Mouse (Mus musculus): ENCODE results near the gene Tmbim6. TPM values are rescaled to one million over a fixed set of nuclear protein-coding genes. Genes with fewer than 3 reads are reported as not detected.

Gene Tmbim6
- polyA plus RNA-seq, 1 experiment from 2014 or later: 246 TPM

- DNase-seq (ENCODE audit: low spot score) (no peak), ATAC-seq (ENCODE audit: insufficient read depth, low FRiP score, low TSS enrichment) (no peak)
- Histone ChIP-seq H3K27me3 (ENCODE audit: control insufficient read depth, insufficient read depth, low read length) (no peaks in the 10 kb centered on the region), H3K9ac (ENCODE audit: low read length) (0 out of 2 replicates have a peak overlapping the region, but pooled peaks have one; percentile 15), H3K27ac (ENCODE audit: low read depth, low read length) (no peak overlapping the region), H3K4me3 (ENCODE audit: low read depth, low read length) (peak overlapping the region; percentile 83), H3K4me1 (ENCODE audit: control insufficient read depth, insufficient read depth, low read length) (peaks cover 7% of the 10 kb centered on the region), H3K36me3 (ENCODE audit: control insufficient read depth, insufficient read depth, low read length) (no peaks in the 10 kb centered on the region), H3K9me3 (ENCODE audit: control insufficient read depth, low read length) (no peaks in the 10 kb centered on the region), H3K4me2 (ENCODE audit: low read depth) (peak overlapping the region; percentile 65)
- 81% methylated on average over 6 of the region's 6 CpGs for WGBS
These were observed 707 bp upstream of the Tmbim6 start for GRCm38 (mm10) chr15:99391975-99392374.

- DNase-seq (ENCODE audit: low spot score): no peak
- no peaks in the 10 kb centered on the region for H3K27me3 ChIP-seq (ENCODE audit: control insufficient read depth, insufficient read depth, low read length)
- peak overlapping the region; percentile 93 for H3K4me2 ChIP-seq (ENCODE audit: low read depth)
- H3K9me3 ChIP-seq (ENCODE audit: control insufficient read depth, low read length): no peaks in the 10 kb centered on the region
- no peak overlapping the region for H3K27ac ChIP-seq (ENCODE audit: low read depth, low read length)
- ATAC-seq (ENCODE audit: insufficient read depth, low FRiP score, low TSS enrichment): peak; percentile 18; the same call in 1 of the 2 replicates
- WGBS: 11% methylated on average over 24 of the region's 24 CpGs
- H3K36me3 ChIP-seq (ENCODE audit: control insufficient read depth, insufficient read depth, low read length): no peaks in the 10 kb centered on the region
- peak overlapping the region; percentile 76 for H3K9ac ChIP-seq (ENCODE audit: low read length)
- peak overlapping the region; percentile 83 for H3K4me3 ChIP-seq (ENCODE audit: low read depth, low read length)
- H3K4me1 ChIP-seq (ENCODE audit: control insufficient read depth, insufficient read depth, low read length): peaks cover 7% of the 10 kb centered on the region
These were observed 937 bp downstream of the Tmbim6 start for GRCm38 (mm10) chr15:99393386-99394252.

DNA sequence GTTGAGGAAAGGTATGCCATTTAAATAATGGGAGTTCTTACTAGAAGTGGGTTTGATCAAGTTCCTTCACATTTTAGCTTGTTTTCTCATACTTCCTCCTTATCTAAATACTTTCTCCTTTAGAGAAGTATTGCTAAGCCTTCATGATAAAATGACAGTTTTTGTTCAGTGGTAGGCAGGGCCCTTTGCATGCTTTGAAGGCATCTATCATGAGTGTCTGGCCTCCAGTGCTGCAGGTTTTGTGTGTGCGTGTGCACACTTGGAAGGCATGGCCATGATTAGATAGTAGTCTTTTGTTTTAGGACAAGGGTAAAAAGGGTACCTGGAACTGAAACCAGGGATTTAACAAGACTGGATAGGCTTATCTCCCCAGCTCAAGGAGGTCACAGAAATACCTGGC, 3.8 kb downstream of the Tmbim6 start:
- no peaks in the 10 kb centered on the region for H3K9me3 ChIP-seq (ENCODE audit: control insufficient read depth, low read length)
- no peaks in the 10 kb centered on the region for H3K27me3 ChIP-seq (ENCODE audit: control insufficient read depth, insufficient read depth, low read length)
- no peak overlapping the region for H3K9ac ChIP-seq (ENCODE audit: low read length)
- no peak overlapping the region for H3K4me2 ChIP-seq (ENCODE audit: low read depth)
- peaks cover 7% of the 10 kb centered on the region for H3K4me1 ChIP-seq (ENCODE audit: control insufficient read depth, insufficient read depth, low read length)
- H3K27ac ChIP-seq (ENCODE audit: low read depth, low read length): no peak overlapping the region
- no peak for DNase-seq (ENCODE audit: low spot score)
- H3K36me3 ChIP-seq (ENCODE audit: control insufficient read depth, insufficient read depth, low read length): no peaks in the 10 kb centered on the region
- no peak overlapping the region for H3K4me3 ChIP-seq (ENCODE audit: low read depth, low read length)
- WGBS: 82% methylated on average over 1 of the region's 1 CpGs
- no peak for ATAC-seq (ENCODE audit: insufficient read depth, low FRiP score, low TSS enrichment)

DNA sequence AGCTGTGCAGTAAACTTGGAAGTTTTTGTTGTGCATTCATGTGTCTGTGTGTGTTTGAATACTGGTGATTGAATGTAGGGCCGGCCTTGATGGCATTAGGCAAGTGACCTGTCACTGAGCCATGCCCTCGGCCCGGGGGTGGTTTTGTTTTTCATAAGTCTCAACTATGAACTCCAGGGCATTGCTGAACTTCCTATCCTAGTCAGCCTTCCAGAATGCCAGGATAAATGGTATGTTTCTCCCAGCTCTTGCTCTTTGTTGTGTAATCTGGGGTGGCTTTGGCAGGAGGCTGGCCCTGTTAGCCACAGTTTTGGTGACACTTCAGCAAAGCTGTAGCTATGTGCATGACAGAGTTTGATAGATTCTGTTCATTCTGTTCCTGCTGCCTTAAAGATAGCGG, 4.2 kb downstream of the Tmbim6 start:
- H3K4me1 ChIP-seq (ENCODE audit: control insufficient read depth, insufficient read depth, low read length): peaks cover 7% of the 10 kb centered on the region
- no peak overlapping the region for H3K9ac ChIP-seq (ENCODE audit: low read length)
- no peaks in the 10 kb centered on the region for H3K36me3 ChIP-seq (ENCODE audit: control insufficient read depth, insufficient read depth, low read length)
- ATAC-seq (ENCODE audit: insufficient read depth, low FRiP score, low TSS enrichment) (no peak), DNase-seq (ENCODE audit: low spot score) (no peak)
- H3K27me3 ChIP-seq (ENCODE audit: control insufficient read depth, insufficient read depth, low read length): no peaks in the 10 kb centered on the region
- H3K27ac ChIP-seq (ENCODE audit: low read depth, low read length): no peak overlapping the region
- no peaks in the 10 kb centered on the region for H3K9me3 ChIP-seq (ENCODE audit: control insufficient read depth, low read length)
- 85% methylated on average over 4 of the region's 4 CpGs for WGBS
- no peak overlapping the region for H3K4me3 ChIP-seq (ENCODE audit: low read depth, low read length)
- H3K4me2 ChIP-seq (ENCODE audit: low read depth): no peak overlapping the region

GRCm38 (mm10) chr15:99397622-99398021, 4.9 kb downstream of the Tmbim6 start:
- 97% methylated on average over 2 of the region's 2 CpGs for WGBS
- H3K4me3 ChIP-seq (ENCODE audit: low read depth, low read length): no peak overlapping the region
- ATAC-seq (ENCODE audit: insufficient read depth, low FRiP score, low TSS enrichment) (no peak), DNase-seq (ENCODE audit: low spot score) (no peak)
- no peaks in the 10 kb centered on the region for H3K27me3 ChIP-seq (ENCODE audit: control insufficient read depth, insufficient read depth, low read length)
- peaks cover 7% of the 10 kb centered on the region for H3K4me1 ChIP-seq (ENCODE audit: control insufficient read depth, insufficient read depth, low read length)
- H3K9me3 ChIP-seq (ENCODE audit: control insufficient read depth, low read length): no peaks in the 10 kb centered on the region
- H3K9ac ChIP-seq (ENCODE audit: low read length): no peak overlapping the region
- H3K36me3 ChIP-seq (ENCODE audit: control insufficient read depth, insufficient read depth, low read length): no peaks in the 10 kb centered on the region
- H3K4me2 ChIP-seq (ENCODE audit: low read depth): no peak overlapping the region
- H3K27ac ChIP-seq (ENCODE audit: low read depth, low read length): no peak overlapping the region

DNA sequence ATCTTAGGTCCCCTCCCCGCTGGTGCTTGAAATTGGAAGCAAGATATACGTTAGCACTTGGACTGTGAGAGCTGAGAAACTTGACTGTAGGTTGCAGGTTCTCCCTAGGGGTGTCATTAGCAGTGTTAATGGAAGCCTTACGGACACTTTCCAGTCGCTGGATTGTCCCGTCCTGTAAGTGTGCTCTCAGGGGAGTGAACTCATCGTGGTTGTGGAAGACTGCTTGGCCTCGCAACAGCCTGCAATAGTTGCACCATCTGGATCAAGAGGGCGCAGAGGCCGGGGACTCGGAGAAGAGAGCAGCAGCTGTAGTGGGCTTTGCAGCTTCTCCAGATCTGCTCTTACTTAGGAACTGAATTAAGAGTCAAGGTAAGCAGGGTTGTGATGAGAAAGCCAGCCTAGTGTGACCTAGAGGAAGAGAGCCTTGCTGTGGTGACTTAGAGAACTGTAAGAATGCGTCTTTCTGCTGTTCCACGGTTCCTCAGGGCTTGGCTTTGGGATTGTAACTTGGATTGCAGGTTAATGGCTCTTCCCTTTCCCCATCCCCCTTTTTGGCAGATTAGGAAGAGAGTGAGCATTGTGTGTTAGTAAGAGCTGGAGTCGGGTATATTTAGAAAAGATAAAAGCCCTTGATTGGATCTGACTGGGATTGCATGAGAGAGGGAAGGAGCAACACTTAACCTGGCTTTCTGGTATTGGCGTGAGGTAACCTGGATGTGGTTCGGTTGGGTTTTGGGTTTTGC, 7.0 kb downstream of the Tmbim6 start:
- H3K4me3 ChIP-seq (ENCODE audit: low read depth, low read length): no peak overlapping the region
- DNase-seq (ENCODE audit: low spot score): no peak
- H3K36me3 ChIP-seq (ENCODE audit: control insufficient read depth, insufficient read depth, low read length): no peaks in the 10 kb centered on the region
- H3K9ac ChIP-seq (ENCODE audit: low read length): no peak overlapping the region
- H3K27ac ChIP-seq (ENCODE audit: low read depth, low read length): no peak overlapping the region
- 83% methylated on average over 15 of the region's 15 CpGs for WGBS
- ATAC-seq (ENCODE audit: insufficient read depth, low FRiP score, low TSS enrichment): no peak
- no peaks in the 10 kb centered on the region for H3K9me3 ChIP-seq (ENCODE audit: control insufficient read depth, low read length)
- H3K27me3 ChIP-seq (ENCODE audit: control insufficient read depth, insufficient read depth, low read length): no peaks in the 10 kb centered on the region
- no peak overlapping the region for H3K4me2 ChIP-seq (ENCODE audit: low read depth)
- H3K4me1 ChIP-seq (ENCODE audit: control insufficient read depth, insufficient read depth, low read length): peaks cover 3% of the 10 kb centered on the region

DNA sequence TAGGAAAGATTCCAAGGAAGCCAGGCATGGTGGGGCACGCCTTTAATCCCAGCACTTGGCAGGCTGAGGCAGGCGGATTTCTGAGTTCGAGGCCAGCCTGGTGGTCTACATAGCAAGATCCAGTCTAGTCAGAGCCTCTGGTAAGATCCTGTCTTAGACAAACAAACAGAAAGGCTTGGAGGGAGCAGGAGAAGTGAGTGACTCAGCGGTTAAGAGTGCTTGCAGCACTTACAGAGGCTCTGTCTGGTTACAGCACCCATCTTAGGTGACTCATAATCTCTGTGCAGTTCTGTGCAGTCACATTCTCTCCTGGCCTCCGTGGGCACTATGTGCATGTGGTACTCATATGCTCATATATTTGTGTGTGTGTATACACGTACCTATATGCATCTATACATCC, 7.9 kb downstream of the Tmbim6 start:
- ATAC-seq (ENCODE audit: insufficient read depth, low FRiP score, low TSS enrichment) (no peak), DNase-seq (ENCODE audit: low spot score) (no peak)
- H3K9me3 ChIP-seq (ENCODE audit: control insufficient read depth, low read length): no peaks in the 10 kb centered on the region
- H3K9ac ChIP-seq (ENCODE audit: low read length): no peak overlapping the region
- no peak overlapping the region for H3K4me3 ChIP-seq (ENCODE audit: low read depth, low read length)
- H3K4me1 ChIP-seq (ENCODE audit: control insufficient read depth, insufficient read depth, low read length): no peaks in the 10 kb centered on the region
- no peaks in the 10 kb centered on the region for H3K27me3 ChIP-seq (ENCODE audit: control insufficient read depth, insufficient read depth, low read length)
- H3K27ac ChIP-seq (ENCODE audit: low read depth, low read length): no peak overlapping the region
- 91% methylated on average over 6 of the region's 6 CpGs for WGBS
- H3K36me3 ChIP-seq (ENCODE audit: control insufficient read depth, insufficient read depth, low read length): peaks cover 1% of the 10 kb centered on the region
- no peak overlapping the region for H3K4me2 ChIP-seq (ENCODE audit: low read depth)

GRCm38 (mm10) chr15:99403159-99403889, 10.6 kb downstream of the Tmbim6 start:
- no peak overlapping the region for H3K4me3 ChIP-seq (ENCODE audit: low read depth, low read length)
- no peaks in the 10 kb centered on the region for H3K9me3 ChIP-seq (ENCODE audit: control insufficient read depth, low read length)
- H3K4me2 ChIP-seq (ENCODE audit: low read depth): no peak overlapping the region
- H3K4me1 ChIP-seq (ENCODE audit: control insufficient read depth, insufficient read depth, low read length): no peaks in the 10 kb centered on the region
- H3K9ac ChIP-seq (ENCODE audit: low read length): no peak overlapping the region
- DNase-seq (ENCODE audit: low spot score) (no peak), ATAC-seq (ENCODE audit: insufficient read depth, low FRiP score, low TSS enrichment) (no peak)
- H3K27ac ChIP-seq (ENCODE audit: low read depth, low read length): no peak overlapping the region
- 94% methylated on average over 12 of the region's 12 CpGs for WGBS
- H3K27me3 ChIP-seq (ENCODE audit: control insufficient read depth, insufficient read depth, low read length): no peaks in the 10 kb centered on the region
- peaks cover 13% of the 10 kb centered on the region for H3K36me3 ChIP-seq (ENCODE audit: control insufficient read depth, insufficient read depth, low read length)

Data from neural tube, embryonic 11.5 days (tissue).